Mouse (Mus musculus): ENCODE results near the gene Cped1. TPM values are rescaled to one million over a fixed set of nuclear protein-coding genes. Genes with fewer than 3 reads are reported as not detected.
A peak's percentile ranks its signal among the peaks of the same experiment; 100 is the strongest.

Cped1 gene
- polyA plus RNA-seq, 1 experiment from 2014 or later = 10.4 TPM

DNA sequence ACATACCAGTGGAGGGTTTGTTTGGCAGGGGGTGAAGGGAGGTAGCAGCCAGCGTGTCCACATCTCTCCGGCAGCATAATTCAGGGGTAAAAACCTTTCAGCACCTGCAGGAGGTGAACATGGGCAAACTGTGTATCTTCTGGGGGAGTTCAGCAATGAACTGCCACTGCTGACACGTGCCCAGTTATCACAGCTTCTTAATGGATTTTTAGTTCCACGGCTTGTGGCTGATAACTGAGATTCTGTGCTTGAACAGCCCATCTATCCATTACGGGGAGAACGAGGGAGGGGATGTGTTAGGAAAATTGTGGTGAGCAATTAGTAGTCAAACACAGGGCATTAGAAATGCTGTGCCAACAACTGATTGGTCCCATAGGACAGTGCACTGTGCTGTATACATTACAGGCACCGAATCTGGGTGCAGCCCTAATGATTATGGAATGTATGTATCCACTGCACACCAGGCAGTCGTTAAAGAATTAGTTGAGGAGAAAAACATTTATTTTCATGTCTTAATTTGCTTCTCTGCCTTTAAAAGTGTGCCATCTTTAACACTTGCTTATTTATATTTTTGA, 193.1 kb downstream of the Cped1 start:
- no peak for TF ChIP-seq EP300 (optimal IDR thresholded peaks at IDR 0.05)
- no peak for TF ChIP-seq CTCF (IDR thresholded peaks at IDR 0.05; ENCODE audit: low read depth)
- no peak for DNase-seq (ENCODE audit: low spot score)

GRCm38 (mm10) chr6:22180316-22180715, 194.6 kb downstream of the Cped1 start:
- no peaks in the 10 kb centered on the region for H3K9me3 ChIP-seq (ENCODE audit: control insufficient read depth, low read length)
- ATAC-seq (ENCODE audit: low FRiP score, low TSS enrichment) = no peak
- no peaks in the 10 kb centered on the region for H3K27me3 ChIP-seq (ENCODE audit: control insufficient read depth, insufficient read depth, low read length)
- peak; percentile 26 for DNase-seq (ENCODE audit: low spot score)
- no peak overlapping the region for H3K9ac ChIP-seq (ENCODE audit: low read length)
- 28% methylated on average over 10 of the region's 10 CpGs for WGBS
- 0 out of 2 replicates have a peak overlapping the region, but pooled peaks have one; percentile 23 for H3K4me2 ChIP-seq (replicated peaks; ENCODE audit: low read depth)
- H3K4me1 ChIP-seq (replicated peaks; ENCODE audit: control insufficient read depth, insufficient read depth) = no peaks in the 10 kb centered on the region
- H3K27ac ChIP-seq (replicated peaks) = no peak overlapping the region
- no peak for TF ChIP-seq CTCF (IDR thresholded peaks at IDR 0.05; ENCODE audit: low read depth)
- no peak for TF ChIP-seq EP300 (optimal IDR thresholded peaks at IDR 0.05)
- H3K36me3 ChIP-seq (ENCODE audit: control insufficient read depth, insufficient read depth, low read length) = no peaks in the 10 kb centered on the region
- 0 out of 2 replicates have a peak overlapping the region, but pooled peaks have one; percentile 8 for H3K4me3 ChIP-seq (ENCODE audit: low read depth, low read length)

More for the DNA sequence above, 193.1 kb downstream of the Cped1 start:
- H3K9me3 ChIP-seq (ENCODE audit: control insufficient read depth, low read length) = no peaks in the 10 kb centered on the region
- ATAC-seq (ENCODE audit: low FRiP score, low TSS enrichment) = no peak
- H3K9ac ChIP-seq (ENCODE audit: low read length) = no peak overlapping the region
- no peaks in the 10 kb centered on the region for H3K36me3 ChIP-seq (ENCODE audit: control insufficient read depth, insufficient read depth, low read length)
- H3K27ac ChIP-seq (replicated peaks) = no peak overlapping the region
- H3K27me3 ChIP-seq (ENCODE audit: control insufficient read depth, insufficient read depth, low read length) = no peaks in the 10 kb centered on the region
- H3K4me2 ChIP-seq (replicated peaks; ENCODE audit: low read depth) = no peak overlapping the region
- H3K4me1 ChIP-seq (replicated peaks; ENCODE audit: control insufficient read depth, insufficient read depth) = no peaks in the 10 kb centered on the region
- no peak overlapping the region for H3K4me3 ChIP-seq (ENCODE audit: low read depth, low read length)
- 70% methylated on average over 8 of the region's 8 CpGs for WGBS

DNA sequence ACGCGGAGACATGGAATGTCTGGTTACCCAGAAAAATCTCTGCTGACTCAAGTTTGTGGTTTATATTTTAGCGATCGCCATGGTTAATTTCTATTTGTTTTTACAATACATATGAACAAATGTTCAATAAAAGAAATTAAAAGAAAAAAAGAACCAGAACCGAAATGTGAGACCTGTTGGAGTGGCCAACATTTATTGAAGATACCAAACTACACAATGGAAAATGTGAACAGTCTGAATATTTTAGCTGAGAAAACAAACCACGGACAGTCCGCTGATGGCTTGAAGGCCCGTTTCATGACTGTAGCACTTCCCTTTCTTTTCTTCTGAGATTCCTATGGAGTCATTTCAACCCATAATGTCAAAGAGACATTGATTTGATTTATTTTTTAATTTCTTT, 201.3 kb downstream of the Cped1 start:
- Histone ChIP-seq H3K9ac (ENCODE audit: low read length) (no peak overlapping the region), H3K27ac (replicated peaks) (no peak overlapping the region), H3K36me3 (ENCODE audit: control insufficient read depth, insufficient read depth, low read length) (no peaks in the 10 kb centered on the region), H3K4me1 (replicated peaks; ENCODE audit: control insufficient read depth, insufficient read depth) (no peaks in the 10 kb centered on the region), H3K27me3 (ENCODE audit: control insufficient read depth, insufficient read depth, low read length) (no peaks in the 10 kb centered on the region), H3K4me2 (replicated peaks; ENCODE audit: low read depth) (no peak overlapping the region), H3K9me3 (ENCODE audit: control insufficient read depth, low read length) (no peaks in the 10 kb centered on the region), H3K4me3 (ENCODE audit: low read depth, low read length) (no peak overlapping the region)
- WGBS = 81% methylated on average over 8 of the region's 8 CpGs
- ATAC-seq (ENCODE audit: low FRiP score, low TSS enrichment) (no peak), DNase-seq (ENCODE audit: low spot score) (no peak)
- no peak for TF ChIP-seq EP300 (optimal IDR thresholded peaks at IDR 0.05)
- no peak for TF ChIP-seq CTCF (IDR thresholded peaks at IDR 0.05; ENCODE audit: low read depth)

DNA sequence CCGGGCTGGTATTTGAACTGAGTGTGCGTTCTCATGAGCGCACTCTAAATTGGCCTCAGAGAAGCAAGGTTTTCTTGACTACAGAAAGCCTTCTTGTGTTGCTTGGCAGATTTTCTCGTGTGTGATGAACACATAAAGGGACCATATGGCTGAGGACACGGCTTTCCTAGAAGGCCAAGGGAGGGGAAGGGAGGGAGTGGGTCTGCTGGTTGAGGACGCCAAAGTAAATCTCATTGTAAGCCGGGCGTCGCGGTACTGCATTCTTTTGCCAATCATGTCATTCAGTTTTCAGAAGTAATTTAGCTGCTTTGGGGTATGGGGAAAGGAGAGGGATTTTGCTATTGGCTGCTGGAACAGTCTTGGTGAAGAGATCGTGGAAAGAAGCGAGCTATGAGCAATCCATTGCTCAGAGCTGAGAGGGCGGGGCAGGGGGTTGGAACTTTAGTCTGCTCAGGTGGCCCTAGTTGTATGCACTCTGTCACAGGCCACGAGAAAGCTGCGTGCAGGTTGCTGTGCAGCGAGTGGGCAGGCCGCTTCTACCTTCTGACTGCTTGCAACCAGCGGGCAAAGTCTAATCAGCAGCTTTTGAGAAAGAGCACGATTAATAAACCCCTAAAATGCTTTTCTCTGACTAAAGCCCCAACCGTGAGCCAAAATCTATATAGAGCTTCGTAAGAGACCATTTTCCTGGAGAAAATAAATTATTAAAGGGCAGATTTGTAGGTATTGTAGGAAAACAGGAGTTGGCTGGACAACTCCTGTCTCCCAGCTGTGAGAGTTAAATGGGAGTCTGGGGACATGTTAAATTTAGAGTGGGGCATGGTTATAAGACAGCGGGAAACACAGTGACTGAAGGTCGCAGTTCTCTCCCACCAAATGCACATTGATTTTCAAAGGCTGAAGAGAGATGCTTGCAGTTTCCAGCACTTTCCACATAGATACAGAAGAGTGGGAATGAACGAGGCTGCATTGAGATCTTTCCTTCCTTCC, 203.9 kb downstream of the Cped1 start:
- H3K4me1 ChIP-seq (replicated peaks; ENCODE audit: control insufficient read depth, insufficient read depth) = no peaks in the 10 kb centered on the region
- no peaks in the 10 kb centered on the region for H3K36me3 ChIP-seq (ENCODE audit: control insufficient read depth, insufficient read depth, low read length)
- no peaks in the 10 kb centered on the region for H3K27me3 ChIP-seq (ENCODE audit: control insufficient read depth, insufficient read depth, low read length)
- WGBS = 63% methylated on average over 24 of the region's 24 CpGs
- DNase-seq (ENCODE audit: low spot score) (peak; percentile 86), ATAC-seq (ENCODE audit: low FRiP score, low TSS enrichment) (peak; percentile 99)
- H3K4me3 ChIP-seq (ENCODE audit: low read depth, low read length) = no peak overlapping the region
- no peak overlapping the region for H3K27ac ChIP-seq (replicated peaks)
- H3K9ac ChIP-seq (ENCODE audit: low read length) = no peak overlapping the region
- H3K9me3 ChIP-seq (ENCODE audit: control insufficient read depth, low read length) = no peaks in the 10 kb centered on the region
- TF ChIP-seq CTCF (IDR thresholded peaks at IDR 0.05; ENCODE audit: low read depth) (no peak), EP300 (optimal IDR thresholded peaks at IDR 0.05) (no peak)
- peak overlapping the region; percentile 11; the same call in 1 of the 2 replicates for H3K4me2 ChIP-seq (replicated peaks; ENCODE audit: low read depth)

DNA sequence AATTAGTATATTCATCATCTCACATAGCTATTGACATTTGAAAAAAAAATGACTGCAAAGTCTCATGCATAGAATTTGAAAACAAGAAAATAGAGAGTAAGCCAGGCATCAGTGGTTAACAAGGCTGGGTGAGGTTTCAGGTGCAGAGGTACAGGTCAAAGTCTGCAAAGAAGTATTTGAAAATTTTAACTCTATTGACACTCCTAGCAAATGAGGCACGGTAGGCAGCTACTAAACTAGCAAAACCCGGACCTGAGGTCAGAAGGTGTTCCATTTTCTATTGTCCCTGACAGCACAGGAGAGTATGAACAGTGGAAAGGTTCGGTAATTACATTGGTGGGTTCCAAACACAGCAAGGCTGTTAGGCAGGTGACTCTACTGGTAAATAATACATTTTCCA, 212.9 kb downstream of the Cped1 start:
- Histone ChIP-seq H3K9me3 (ENCODE audit: control insufficient read depth, low read length) (no peaks in the 10 kb centered on the region), H3K4me1 (replicated peaks; ENCODE audit: control insufficient read depth, insufficient read depth) (no peaks in the 10 kb centered on the region), H3K9ac (ENCODE audit: low read length) (no peak overlapping the region), H3K27ac (replicated peaks) (no peak overlapping the region), H3K4me2 (replicated peaks; ENCODE audit: low read depth) (no peak overlapping the region), H3K27me3 (ENCODE audit: control insufficient read depth, insufficient read depth, low read length) (no peaks in the 10 kb centered on the region), H3K36me3 (ENCODE audit: control insufficient read depth, insufficient read depth, low read length) (no peaks in the 10 kb centered on the region), H3K4me3 (ENCODE audit: low read depth, low read length) (no peak overlapping the region)
- ATAC-seq (ENCODE audit: low FRiP score, low TSS enrichment) (0 out of 2 replicates have a peak, but pooled peaks have one; percentile 26), DNase-seq (ENCODE audit: low spot score) (no peak)
- 50% methylated on average over 3 of the region's 3 CpGs for WGBS
- TF ChIP-seq EP300 (optimal IDR thresholded peaks at IDR 0.05) (no peak), CTCF (IDR thresholded peaks at IDR 0.05; ENCODE audit: low read depth) (no peak)
